Comparison of ENCODE assay signal across 16 mouse cellular contexts in genomic region chr8:104130916-104131315, GRCm38 (mm10). TPM values are rescaled to one million over a fixed set of nuclear protein-coding genes. Genes with fewer than 3 reads are reported as not detected.
"Had no signal": no experiment of that assay in that cellular context is flagged by ENCODE, and none has a peak within 500 bp of the region (broad histone marks: within the 10 kb centered on the region; RNA-seq: fewer than 3 reads in every experiment).

No protein-coding gene starts in this region.

- H3K4me1 ChIP-seq: midbrain, embryonic 10.5 days; midbrain, embryonic 12.5 days; neural tube, embryonic 13.5 days; neural tube, embryonic 15.5 days had no signal

- H3K4me2 ChIP-seq: lung, embryonic 14.5 days; midbrain, embryonic 12.5 days; neural tube, embryonic 13.5 days; neural tube, embryonic 15.5 days had no signal

- ATAC-seq: midbrain, embryonic 16.5 days had no signal

- DNase-seq: midbrain, embryonic 14.5 days; right cerebral cortex, adult 18-20 months; right cerebral cortex, postnatal 25 days; right cerebral cortex, postnatal 4 days; spleen, adult 18-20 months; thymus, adult 18-20 months; thymus, postnatal 14 days; thymus, postnatal 36 days had no signal

- H3K4me3 ChIP-seq: midbrain, embryonic 10.5 days; midbrain, embryonic 12.5 days; myocyte; neural tube, embryonic 13.5 days; neural tube, embryonic 15.5 days had no signal

- H3K27me3 ChIP-seq: midbrain, embryonic 12.5 days; neural tube, embryonic 13.5 days; neural tube, embryonic 15.5 days had no signal

- H3K9ac ChIP-seq: lung, embryonic 14.5 days; midbrain, embryonic 12.5 days; neural tube, embryonic 13.5 days; neural tube, embryonic 15.5 days had no signal

- H3K36me3 ChIP-seq: midbrain, embryonic 10.5 days; midbrain, embryonic 12.5 days; neural tube, embryonic 13.5 days; neural tube, embryonic 15.5 days had no signal

- H3K9me3 ChIP-seq: midbrain, embryonic 10.5 days; midbrain, embryonic 12.5 days; neural tube, embryonic 13.5 days; neural tube, embryonic 15.5 days had no signal

- H3K27ac ChIP-seq: midbrain, embryonic 10.5 days; midbrain, embryonic 12.5 days; neural tube, embryonic 13.5 days; neural tube, embryonic 15.5 days had no signal

RNA-seq across cellular contexts. Expression of gene Cdh5, which starts 29.5 kb away (rescaled TPM):
- total RNA-seq: megakaryocyte-erythroid progenitor cell, adult 5-6 weeks had no signal

RNA-seq across cellular contexts. Expression of gene Bean1, which starts 39.3 kb away (rescaled TPM):
- total RNA-seq: megakaryocyte-erythroid progenitor cell, adult 5-6 weeks had no signal
